Mouse (Mus musculus): ENCODE data around the gene Tas2r118.

Tas2r118 gene

GRCm38 (mm10) chr6:23969960-23970359, at the start of gene Tas2r118:
Gene Tas2r118, minus strand, starts transcription at chr6:23970060.
- in situ Hi-C loops (cut with MboI, MseI): no loop called here

DNA sequence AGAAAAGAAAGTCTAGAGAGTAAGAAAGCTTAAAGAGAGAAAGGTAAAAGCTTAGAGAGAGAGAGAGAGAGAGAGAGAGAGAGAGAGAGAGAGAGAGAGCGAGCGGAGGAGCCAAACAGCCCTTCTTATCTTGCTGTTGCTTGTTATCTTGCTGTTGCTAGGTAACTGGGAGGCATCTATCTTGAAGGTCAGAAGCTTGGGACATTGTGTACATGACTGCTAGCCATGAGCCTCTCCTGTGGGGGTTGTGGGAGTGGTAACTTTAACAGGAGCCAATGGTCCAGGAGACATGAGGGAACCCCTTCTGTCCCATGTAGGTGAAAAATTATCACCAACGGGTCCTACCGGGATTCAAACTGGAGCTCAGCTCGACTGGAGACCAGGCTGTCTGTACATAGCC, 48.5 kb upstream of the Tas2r118 start:
- in situ Hi-C loops (cut with MboI, MseI): no loop called here

- in situ Hi-C loops (cut with MboI, MseI): no loop called here
These were observed 23.4 kb upstream of the Tas2r118 start for GRCm38 (mm10) chr6:23993276-23993675.

DNA sequence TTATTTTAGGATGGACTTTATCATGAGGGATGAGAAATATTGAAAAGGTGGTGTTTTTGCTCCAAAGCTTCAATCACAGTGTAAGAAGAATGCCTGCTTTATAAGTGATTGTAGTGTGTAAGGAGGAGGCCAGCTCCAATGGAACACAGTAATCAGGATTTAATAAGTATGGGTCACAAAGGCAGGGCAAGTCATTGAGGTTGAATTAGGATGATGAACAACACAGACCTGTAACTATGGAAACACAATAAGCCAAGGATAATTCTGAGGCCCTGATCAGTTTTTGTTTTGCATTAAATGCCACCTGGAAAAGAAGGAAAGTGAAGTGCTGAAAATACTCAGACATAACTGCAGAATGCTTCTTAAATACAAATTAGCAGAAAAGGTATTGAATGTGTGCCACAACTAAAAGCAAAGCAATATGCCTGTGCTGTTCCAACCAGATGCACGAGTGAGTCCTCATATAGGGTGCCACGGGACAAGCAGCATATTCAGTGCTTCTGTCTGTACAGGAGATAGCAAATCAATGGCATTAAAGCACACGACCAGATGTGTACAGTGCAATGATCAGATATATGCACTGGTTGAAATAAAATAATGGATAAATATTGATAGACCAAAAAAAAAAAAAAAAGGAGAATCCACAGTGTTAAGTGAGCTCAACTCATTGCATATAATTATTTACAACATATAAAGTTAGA, 21.0 kb upstream of the Tas2r118 start:
- in situ Hi-C loops (cut with MboI, MseI): no loop called here

GRCm38 (mm10) chr6:23986293-23986692, 16.4 kb upstream of the Tas2r118 start:
- in situ Hi-C loops (cut with MboI, MseI): no loop called here

DNA sequence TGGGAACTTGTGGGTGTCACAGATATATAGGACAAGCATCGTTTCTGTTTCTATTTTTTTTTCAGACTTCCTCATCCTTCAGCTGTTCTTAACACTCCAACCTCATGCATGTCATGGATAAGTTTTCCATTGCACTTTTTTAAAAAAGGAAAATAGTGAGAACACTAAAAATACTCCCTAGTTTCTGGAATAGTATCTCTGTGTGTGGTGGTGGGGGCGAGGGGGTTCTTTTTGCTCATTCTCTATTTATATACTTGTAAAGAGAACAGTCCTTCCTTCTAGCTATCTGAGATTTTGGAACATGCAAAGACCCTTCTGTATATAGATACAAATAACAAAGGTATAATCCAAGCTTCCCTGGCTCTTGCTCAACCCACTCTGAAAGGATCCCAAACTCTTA, 2.9 kb downstream of the Tas2r118 start:
- in situ Hi-C loops (cut with MboI, MseI): no loop called here

DNA sequence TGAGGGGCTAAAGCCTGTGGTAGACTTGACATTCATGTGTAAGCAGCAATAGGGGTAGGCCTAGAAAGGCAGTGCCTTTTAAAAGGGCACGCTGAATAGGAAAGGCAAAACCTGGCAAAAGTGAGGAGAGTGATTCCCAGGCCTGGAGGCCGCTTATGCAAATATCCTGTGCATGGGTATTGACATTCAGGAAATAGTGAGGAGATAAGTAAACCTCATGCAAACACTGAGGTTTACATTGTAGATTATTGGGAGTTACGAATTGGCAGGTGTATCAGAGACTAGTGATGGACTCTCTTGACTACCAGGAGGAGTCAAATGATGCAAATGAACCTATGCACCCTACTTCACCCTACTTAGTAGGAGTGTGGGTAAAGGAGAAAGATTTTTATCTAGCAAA, 3.9 kb downstream of the Tas2r118 start:
- in situ Hi-C loops (cut with MboI, MseI): no loop called here

GRCm38 (mm10) chr6:23963741-23964140, 6.1 kb downstream of the Tas2r118 start:
- in situ Hi-C loops (cut with MboI, MseI): no loop called here

DNA sequence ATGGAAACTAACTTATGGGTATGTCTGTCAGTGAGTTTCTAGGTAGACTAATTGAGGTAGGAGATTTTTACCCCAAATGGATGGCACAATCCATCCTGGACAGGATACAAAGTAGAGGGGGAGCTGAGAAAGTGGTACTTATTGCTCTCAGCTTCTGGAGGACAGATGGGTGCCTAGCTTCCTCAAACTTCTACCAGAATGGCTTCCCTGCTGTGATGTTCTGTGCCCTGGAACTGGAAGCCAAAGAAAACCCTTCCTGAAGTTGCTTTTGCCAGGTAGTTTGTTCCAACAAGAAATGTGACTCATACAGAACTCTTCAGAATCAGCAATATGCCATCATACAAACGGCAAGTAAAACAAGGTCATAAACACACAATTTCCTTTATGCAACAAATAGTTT, 29.1 kb downstream of the Tas2r118 start:
- in situ Hi-C loops (cut with MboI, MseI): no loop called here

GRCm38 (mm10) chr6:23938575-23939488, 31.0 kb downstream of the Tas2r118 start:
- in situ Hi-C loops (cut with MboI, MseI): no loop called here

DNA sequence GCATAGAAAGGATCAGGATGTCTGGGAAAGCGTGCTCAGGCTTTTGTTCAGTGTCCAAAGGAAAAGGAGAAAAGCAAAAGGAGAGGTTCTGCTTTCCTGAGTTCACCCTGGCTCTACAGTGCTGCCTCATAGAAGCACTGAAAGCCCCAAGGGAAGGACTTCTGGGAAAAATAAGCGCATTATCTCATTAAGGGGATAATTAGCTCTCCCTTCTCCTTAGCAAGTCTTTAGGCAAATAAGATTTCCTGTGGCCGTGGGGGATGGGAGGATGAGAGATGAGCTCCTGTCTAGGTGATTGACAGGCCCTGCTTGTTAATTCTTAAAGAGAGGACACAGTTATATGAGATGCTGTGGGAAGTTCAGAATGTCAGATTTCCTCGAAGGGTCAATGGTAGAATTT, 33.4 kb downstream of the Tas2r118 start:
- in situ Hi-C loops (cut with MboI, MseI): no loop called here

DNA sequence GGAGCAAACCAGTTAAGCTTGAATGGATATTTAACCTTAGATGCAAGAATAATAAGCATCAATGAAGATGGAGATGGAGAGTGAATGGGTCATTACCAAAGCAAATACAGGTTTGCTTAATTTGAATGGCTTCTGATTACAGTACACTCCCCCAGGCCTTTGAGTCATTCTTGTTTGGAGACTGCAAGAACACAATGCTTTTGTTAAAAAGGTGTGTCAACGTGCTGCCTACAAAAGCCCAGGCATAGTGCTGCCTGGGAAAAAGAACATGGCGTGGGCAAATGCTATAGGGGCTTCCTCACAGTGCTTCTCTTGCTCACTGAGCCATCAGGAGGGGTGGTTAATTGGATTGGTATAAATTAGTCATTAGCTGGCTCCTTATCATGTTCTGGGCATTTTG, 46.1 kb downstream of the Tas2r118 start:
- in situ Hi-C loops (cut with MboI, MseI): no loop called here
